Mouse (Mus musculus) hindbrain, embryonic 14.5 days (tissue): ENCODE measurements around the gene Atg7. TPM values are rescaled to one million over a fixed set of nuclear protein-coding genes. Genes with fewer than 3 reads are reported as not detected.
"Not testable (repeated sequence)": the region's sequence is repeated elsewhere in the genome, so short reads cannot be mapped to it uniquely, and the experiment has no call there.

Source experiments
- ATAC-seq: fragments of 200-750 bp; cut with Nextera tagmentation; 2 replicates; pipeline ENCODE4 v1.8.0; 2017; ENCODE audit warnings: moderate number of reproducible peaks, mild to moderate bottlenecking, moderate TSS enrichment, moderate library complexity; ENCODE audit not compliant: low FRiP score
- DNase-seq: peaks from one replicate; pipeline ENCODE4 v3.0.0-alpha.2; 2015; ENCODE audit warnings: low spot score
- H3K27ac ChIP-seq: fragments of 300-500 bp; sonication (generic); 2 replicates; pipeline ENCODE4 v1.5.1; 2014; ENCODE audit warnings: mild to moderate bottlenecking, moderate library complexity
- H3K27me3 ChIP-seq: fragments of 300-500 bp; sonication (generic); 2 replicates; pipeline ENCODE4 v1.6.1; 2014; ENCODE audit warnings: mild to moderate bottlenecking, low read length, mixed read lengths; ENCODE audit not compliant: control insufficient read depth, insufficient read depth
- H3K36me3 ChIP-seq: fragments of 300-500 bp; sonication (generic); replicated peaks from 2 replicates; pipeline ENCODE4 v1.6.1; 2014; ENCODE audit not compliant: control insufficient read depth, insufficient read depth
- H3K4me1 ChIP-seq: fragments of 300-500 bp; sonication (generic); replicated peaks from 2 replicates; pipeline ENCODE4 v1.6.1; 2014; ENCODE audit warnings: antibody characterized with exemption, low read length, mixed read lengths; ENCODE audit not compliant: control insufficient read depth, insufficient read depth
- H3K4me2 ChIP-seq: fragments of 300-500 bp; sonication (generic); replicated peaks from 2 replicates; pipeline ENCODE4 v1.6.1; 2014; ENCODE audit warnings: mild to moderate bottlenecking, moderate library complexity
- H3K4me3 ChIP-seq: fragments of 300-500 bp; sonication (generic); replicated peaks from 2 replicates; pipeline ENCODE4 v1.5.1; 2014; ENCODE audit warnings: mild to moderate bottlenecking, low read length
- H3K9ac ChIP-seq: fragments of 300-500 bp; sonication (generic); 2 replicates; pipeline ENCODE4 v1.6.1; 2014
- H3K9me3 ChIP-seq: fragments of 300-500 bp; sonication (generic); 2 replicates; pipeline ENCODE4 v1.6.1; 2016; ENCODE audit warnings: low read length; ENCODE audit not compliant: control insufficient read depth
- WGBS: fragments of 180-500 bp; shearing (Covaris S2); extraction: QIAGEN DNeasy Blood & Tissue Kit; methylation state at CpG from one replicate; pipeline ENCODE4 v1.1.7; 2014; 5-methylcytosine and 5-hydroxymethylcytosine counted together
- polyA plus RNA-seq: library from polyadenylated mRNA; unstranded; fragments of >200 nt; fragmentation: Nextera tagmentation; extraction: Ambion mirVana; gene quantifications from 2 replicates; pipeline ENCODE4 v1.2.1, GENCODE M21; 2014

Atg7 gene
- polyA plus RNA-seq: 18.6 and 18.9 TPM in 2 replicates

DNA sequence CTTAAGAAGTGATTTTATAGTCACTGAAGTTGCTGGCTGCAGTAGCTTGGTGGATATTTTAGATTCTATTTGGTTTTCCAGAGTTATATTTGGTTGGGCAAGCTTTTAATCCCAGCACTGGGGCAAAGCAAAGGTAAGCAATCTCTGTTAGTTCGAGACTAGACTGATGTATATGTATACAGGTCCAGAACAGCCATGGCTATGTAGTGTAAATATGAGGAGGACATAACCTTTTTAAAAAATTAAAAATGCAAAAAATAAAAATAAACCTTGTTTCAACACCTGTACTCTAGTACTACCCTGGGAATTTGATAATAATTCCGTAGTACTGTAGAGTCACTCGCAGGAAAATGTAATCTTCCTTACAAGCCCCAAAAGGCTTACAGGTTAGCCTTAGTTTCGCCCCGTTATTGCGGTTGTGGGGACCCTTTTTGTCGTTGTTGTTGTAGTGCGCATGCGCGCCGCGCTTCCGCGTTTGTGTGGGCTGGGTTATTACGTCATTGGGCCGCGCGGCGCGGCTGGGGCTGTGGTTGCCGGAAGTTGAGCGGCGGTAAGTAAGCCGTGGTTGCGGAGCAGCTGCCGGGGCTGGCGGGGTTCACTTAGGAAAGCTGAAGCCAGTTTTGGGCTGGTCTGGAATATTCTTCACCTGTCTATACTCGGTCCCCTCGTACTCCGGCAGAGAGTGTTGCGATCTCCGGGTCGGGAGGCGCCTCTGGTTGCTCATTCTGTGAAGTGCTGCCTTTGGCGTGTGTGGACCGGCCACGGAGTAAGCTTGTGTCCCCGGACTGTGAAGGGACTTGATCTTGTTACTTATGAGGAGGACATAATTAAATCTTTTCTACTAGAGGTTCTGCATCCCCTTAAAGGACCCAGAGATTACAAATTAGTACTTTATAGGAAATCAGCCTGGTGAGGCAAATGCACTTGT, at the start of gene Atg7:
Gene Atg7 (plus strand): TSS at position 497 of the 928 bp plus-strand sequence.
- Histone ChIP-seq H3K27me3 (no peaks in the 10 kb centered on the region), H3K36me3 (no peaks in the 10 kb centered on the region), H3K4me3 (peak within 1 kb of the TSS; percentile 71), H3K4me2 (peak within 1 kb of the TSS; percentile 91), H3K27ac (peak within 1 kb of the TSS; percentile 48), H3K9me3 (no peaks in the 10 kb centered on the region), H3K4me1 (peaks cover 6% of the 10 kb centered on the region; the same call in 1 of the 2 replicates), H3K9ac (peak within 1 kb of the TSS; percentile 71)
- ATAC-seq (peak; percentile 89), DNase-seq (peak; percentile 99)
- under 1% methylated on average over 38 of the region's 38 CpGs for WGBS

DNA sequence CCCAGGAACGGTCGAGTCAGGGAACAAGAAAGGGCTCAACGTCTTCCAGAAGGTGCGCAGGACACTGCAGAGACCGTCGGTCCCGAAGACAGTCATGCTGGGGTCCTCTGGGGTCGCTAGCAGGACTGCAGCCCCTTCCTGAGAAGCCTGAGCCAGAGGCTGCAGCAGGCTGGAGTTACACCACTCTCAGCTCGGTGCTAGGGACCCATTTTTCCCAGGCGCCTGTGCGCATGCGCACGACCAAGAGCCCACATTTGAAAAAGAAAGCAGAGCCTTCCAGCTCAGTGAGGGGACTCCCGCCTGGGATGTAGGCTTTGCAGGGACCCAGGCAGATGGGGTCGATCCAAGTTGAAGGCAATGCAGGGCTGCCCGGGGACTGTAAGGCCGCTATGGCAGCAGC, 28.8 kb upstream of the Atg7 start:
- DNase-seq, H3K9ac ChIP-seq, H3K4me1 ChIP-seq, H3K27ac ChIP-seq, H3K36me3 ChIP-seq, H3K27me3 ChIP-seq, H3K4me2 ChIP-seq, ATAC-seq, H3K4me3 ChIP-seq, H3K9me3 ChIP-seq: not testable (repeated sequence)
- 0% methylated on average over 6 of the region's 17 CpGs for WGBS

DNA sequence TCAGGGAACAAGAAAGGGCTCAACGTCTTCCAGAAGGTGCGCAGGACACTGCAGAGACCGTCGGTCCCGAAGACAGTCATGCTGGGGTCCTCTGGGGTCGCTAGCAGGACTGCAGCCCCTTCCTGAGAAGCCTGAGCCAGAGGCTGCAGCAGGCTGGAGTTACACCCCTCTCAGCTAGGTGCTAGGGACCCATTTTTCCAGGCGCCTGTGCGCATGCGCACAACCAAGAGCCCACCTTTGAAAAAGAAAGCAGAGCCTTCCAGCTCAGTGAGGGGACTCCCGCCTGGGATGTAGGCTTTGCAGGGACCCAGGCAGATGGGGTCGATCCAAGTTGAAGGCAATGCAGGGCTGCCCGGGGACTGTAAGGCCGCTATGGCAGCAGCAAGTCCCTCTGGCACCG, 9.0 kb upstream of the Atg7 start:
- H3K36me3 ChIP-seq, H3K9ac ChIP-seq, H3K9me3 ChIP-seq, H3K4me2 ChIP-seq, H3K4me3 ChIP-seq, H3K27me3 ChIP-seq, ATAC-seq, H3K4me1 ChIP-seq, H3K27ac ChIP-seq, DNase-seq: not testable (repeated sequence)
- WGBS: no CpG with 5 or more reads among the region's 14 CpGs

DNA sequence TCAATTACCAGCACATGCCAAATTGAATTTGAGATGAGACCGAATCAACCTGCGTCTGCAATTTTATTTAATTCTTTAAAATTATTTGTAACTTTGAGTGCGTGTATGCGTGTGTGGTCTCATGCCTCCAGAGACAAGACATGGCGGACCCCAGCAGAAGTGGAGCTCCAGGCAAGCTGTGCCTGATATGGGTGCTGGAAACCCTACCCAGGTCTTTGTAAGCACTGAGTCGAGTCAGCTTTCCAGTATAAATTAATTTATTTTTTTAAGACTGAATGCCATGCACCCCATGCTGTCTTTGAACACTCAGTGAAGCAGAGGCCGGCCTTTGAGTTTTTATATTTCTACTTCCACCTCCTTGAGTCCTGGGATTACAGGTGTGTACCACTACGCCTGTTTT, 819 bp downstream of the Atg7 start:
- DNase-seq (no peak), ATAC-seq (no peak)
- Histone ChIP-seq H3K36me3 (no peaks in the 10 kb centered on the region), H3K27ac (no peak overlapping the region), H3K9me3 (no peaks in the 10 kb centered on the region), H3K4me3 (peak overlapping the region; percentile 71), H3K4me2 (peak overlapping the region; percentile 91), H3K9ac (peak overlapping the region; percentile 71), H3K27me3 (no peaks in the 10 kb centered on the region), H3K4me1 (peaks cover 6% of the 10 kb centered on the region; the same call in 1 of the 2 replicates)
- 44% methylated on average over 8 of the region's 8 CpGs for WGBS

DNA sequence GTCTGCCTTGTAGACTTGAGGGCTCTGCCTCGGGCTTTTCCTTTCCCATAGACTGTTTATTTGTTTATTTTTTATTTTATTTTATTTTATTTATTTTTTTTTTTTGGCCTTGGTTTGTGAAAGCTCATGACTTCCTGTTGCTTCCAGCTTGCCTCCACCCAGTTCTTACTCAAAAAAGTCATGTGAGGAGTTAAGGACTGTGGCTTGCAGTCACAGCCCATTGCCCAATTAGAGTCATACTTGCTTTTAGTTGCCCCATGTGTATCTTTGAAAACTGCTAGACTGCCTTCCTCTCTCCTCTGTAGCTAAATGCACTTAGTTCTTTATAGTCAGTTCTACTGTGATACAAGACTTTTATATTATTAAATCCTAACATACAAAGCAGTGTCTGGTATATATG, 1.6 kb downstream of the Atg7 start:
- H3K27ac ChIP-seq: no peak overlapping the region
- H3K27me3 ChIP-seq: no peaks in the 10 kb centered on the region
- peaks cover 6% of the 10 kb centered on the region; the same call in 1 of the 2 replicates for H3K4me1 ChIP-seq
- no peaks in the 10 kb centered on the region for H3K36me3 ChIP-seq
- no peak overlapping the region for H3K9ac ChIP-seq
- H3K4me2 ChIP-seq: no peak overlapping the region
- H3K4me3 ChIP-seq: no peak overlapping the region
- no peak for DNase-seq
- WGBS: 91% methylated on average over 1 of the region's 1 CpGs
- H3K9me3 ChIP-seq: no peaks in the 10 kb centered on the region
- ATAC-seq: no peak

DNA sequence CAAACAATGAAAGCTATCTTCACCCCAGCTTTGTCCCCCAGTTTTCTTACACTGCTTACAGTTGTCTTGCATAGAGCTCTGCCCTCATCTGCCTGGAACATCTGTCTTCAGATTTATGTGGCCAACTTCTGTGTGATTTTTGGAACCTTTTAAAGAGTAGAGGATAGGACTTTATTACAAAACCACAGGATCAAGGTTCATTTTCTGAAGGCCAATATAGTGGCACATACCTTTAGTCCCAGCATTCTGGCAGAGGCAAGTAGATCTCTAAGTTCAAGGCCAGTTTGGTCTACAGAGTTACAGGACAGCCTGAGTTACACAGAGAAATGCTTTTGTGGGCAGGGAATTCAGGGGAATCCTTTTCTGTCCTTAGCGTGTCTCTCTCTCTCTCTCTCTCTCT, 3.3 kb downstream of the Atg7 start:
- Histone ChIP-seq H3K36me3 (no peaks in the 10 kb centered on the region), H3K4me1 (peaks cover 6% of the 10 kb centered on the region; the same call in 1 of the 2 replicates), H3K27ac (no peak overlapping the region), H3K4me2 (no peak overlapping the region), H3K9ac (no peak overlapping the region), H3K27me3 (no peaks in the 10 kb centered on the region), H3K9me3 (no peaks in the 10 kb centered on the region), H3K4me3 (no peak overlapping the region)
- ATAC-seq (no peak), DNase-seq (no peak)
- WGBS: 63% methylated on average over 1 of the region's 1 CpGs

DNA sequence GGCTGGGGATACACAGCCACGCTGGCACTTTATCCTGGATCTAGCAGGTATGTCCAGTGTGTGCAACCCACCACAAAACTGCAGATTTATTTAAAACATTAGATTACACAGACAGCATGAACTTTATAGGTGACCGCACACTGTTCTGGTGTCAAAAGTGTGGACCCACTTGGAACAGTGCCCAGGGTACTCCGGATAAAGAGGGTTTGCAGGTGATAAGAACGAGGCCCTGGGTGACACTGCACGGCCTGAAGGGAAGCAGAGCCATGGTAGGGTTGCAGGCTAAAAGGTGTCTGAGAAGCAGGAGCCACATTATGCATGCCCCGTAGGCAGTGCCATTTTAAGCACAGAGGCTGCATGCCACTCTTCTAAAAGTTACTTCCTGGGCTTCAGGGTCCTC, 4.1 kb downstream of the Atg7 start:
- 89% methylated on average over 6 of the region's 6 CpGs for WGBS
- no peaks in the 10 kb centered on the region for H3K9me3 ChIP-seq
- ATAC-seq: no peak
- H3K4me2 ChIP-seq: no peak overlapping the region
- no peaks in the 10 kb centered on the region for H3K27me3 ChIP-seq
- no peak for DNase-seq
- H3K4me3 ChIP-seq: no peak overlapping the region
- no peaks in the 10 kb centered on the region for H3K36me3 ChIP-seq
- peaks cover 6% of the 10 kb centered on the region; the same call in 1 of the 2 replicates for H3K4me1 ChIP-seq
- no peak overlapping the region for H3K27ac ChIP-seq
- H3K9ac ChIP-seq: no peak overlapping the region

DNA sequence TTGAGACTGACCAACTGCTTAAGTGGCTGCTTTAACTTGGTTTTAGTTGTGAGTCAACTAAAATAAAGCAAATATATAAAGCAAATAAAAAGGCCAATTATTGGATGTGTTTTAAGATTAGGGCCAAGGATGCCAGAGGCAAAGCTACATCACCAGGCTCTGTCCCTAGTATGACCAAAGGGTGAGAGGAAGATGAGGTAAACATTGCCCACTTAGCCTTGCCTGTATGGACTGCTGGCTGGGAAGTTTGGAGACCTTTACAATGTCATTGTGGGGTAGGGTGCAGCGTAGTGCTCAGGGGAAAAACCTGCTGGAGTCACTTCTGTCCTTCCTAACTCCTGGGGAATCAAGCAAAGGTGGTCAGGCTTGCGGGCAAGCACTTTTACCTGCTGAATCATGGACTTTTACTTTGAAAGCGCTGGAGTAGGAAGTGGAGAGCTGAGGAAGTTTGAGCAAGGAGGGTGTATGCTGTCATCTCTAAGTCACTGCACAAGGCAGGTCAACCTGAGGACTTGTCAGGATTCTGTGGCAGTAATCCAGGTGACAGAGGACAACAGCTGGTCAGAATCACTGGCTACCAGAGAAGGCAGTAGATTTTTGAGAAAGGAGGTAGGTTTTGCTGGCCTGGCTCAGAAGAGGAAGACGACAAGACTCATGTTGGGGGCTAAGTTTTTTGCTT, 5.6 kb downstream of the Atg7 start:
- ATAC-seq: no peak
- H3K27me3 ChIP-seq: no peaks in the 10 kb centered on the region

DNA sequence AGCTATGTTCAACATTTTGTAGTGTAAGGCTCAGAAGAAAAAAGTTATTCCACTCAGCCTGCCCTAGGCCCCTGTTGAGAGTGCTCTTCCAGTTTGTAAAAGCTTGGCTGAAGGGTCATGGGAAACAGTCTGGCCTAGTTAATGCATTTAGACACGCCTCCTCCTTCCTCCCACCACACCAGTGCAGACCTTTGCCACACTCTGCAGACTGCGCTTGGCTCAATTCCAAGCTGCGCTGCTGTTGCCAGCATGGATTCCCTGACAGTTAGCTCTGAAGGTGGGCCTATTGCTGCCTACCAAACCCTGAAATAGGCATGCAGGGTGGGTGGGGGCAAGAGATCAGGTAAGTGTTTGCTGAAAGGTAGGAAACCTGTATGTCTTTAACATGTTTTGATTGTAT, 9.3 kb downstream of the Atg7 start:
- no peaks in the 10 kb centered on the region for H3K9me3 ChIP-seq
- peak overlapping the region; percentile 38; the same call in 1 of the 2 replicates for H3K27ac ChIP-seq
- H3K4me3 ChIP-seq: no peak overlapping the region
- WGBS: 28% methylated on average over 3 of the region's 3 CpGs
- ATAC-seq: peak; percentile 68; the same call in 1 of the 2 replicates
- no peaks in the 10 kb centered on the region for H3K27me3 ChIP-seq
- H3K36me3 ChIP-seq: no peaks in the 10 kb centered on the region
- H3K4me2 ChIP-seq: no peak overlapping the region
- H3K4me1 ChIP-seq: no peaks in the 10 kb centered on the region
- DNase-seq: peak; percentile 38
- no peak overlapping the region for H3K9ac ChIP-seq

More for the DNA sequence above, 5.6 kb downstream of the Atg7 start:
- Histone ChIP-seq H3K4me1 (peaks cover 4% of the 10 kb centered on the region; the same call in 1 of the 2 replicates), H3K9ac (no peak overlapping the region), H3K4me3 (no peak overlapping the region), H3K27ac (no peak overlapping the region), H3K36me3 (no peaks in the 10 kb centered on the region), H3K9me3 (no peaks in the 10 kb centered on the region), H3K4me2 (no peak overlapping the region)
- DNase-seq: no peak
- WGBS: 90% methylated on average over 4 of the region's 4 CpGs
